Mouse (Mus musculus) spleen, adult 18-20 months (tissue): ENCODE data around the gene Iqch.
A peak's percentile ranks its signal among the peaks of the same experiment; 100 is the strongest.

Source experiments
- DNase-seq, 2 experiments: peaks; one replicate each; pipeline ENCODE4 v3.0.0; 2022; ENCODE audit warnings: mixed read lengths in 2 of 2

Gene Iqch

GRCm38 (mm10) chr9:63492291-63492690, 110.0 kb downstream of the Iqch start:
- no peak for DNase-seq

GRCm38 (mm10) chr9:63490521-63491307, 111.6 kb downstream of the Iqch start:
- no peak for DNase-seq

GRCm38 (mm10) chr9:63489156-63489555, 113.1 kb downstream of the Iqch start:
- no peak for DNase-seq

- no peak for DNase-seq
These were observed 136.7 kb downstream of the Iqch start for GRCm38 (mm10) chr9:63465561-63465960.

- DNase-seq: peak in 1 of 2 experiments; percentile 71
These were observed 140.0 kb downstream of the Iqch start for GRCm38 (mm10) chr9:63462296-63462695.

- DNase-seq: no peak
These were observed 145.9 kb downstream of the Iqch start for GRCm38 (mm10) chr9:63456401-63456800.

GRCm38 (mm10) chr9:63454341-63454740, 148.0 kb downstream of the Iqch start:
- DNase-seq: no peak

- no peak for DNase-seq
These were observed 151.7 kb downstream of the Iqch start for GRCm38 (mm10) chr9:63450531-63451030.

GRCm38 (mm10) chr9:63443695-63444094, 158.6 kb downstream of the Iqch start:
- DNase-seq: no peak

GRCm38 (mm10) chr9:63430652-63431051, 171.6 kb downstream of the Iqch start:
- no peak for DNase-seq

GRCm38 (mm10) chr9:63421096-63421736, 181.1 kb downstream of the Iqch start:
- no peak for DNase-seq

- no peak for DNase-seq
These were observed 181.9 kb downstream of the Iqch start for GRCm38 (mm10) chr9:63420396-63420795.

- DNase-seq: no peak
These were observed 202.1 kb downstream of the Iqch start for GRCm38 (mm10) chr9:63400176-63400575.

- DNase-seq: no peak
These were observed 202.9 kb downstream of the Iqch start for GRCm38 (mm10) chr9:63399463-63399815.

GRCm38 (mm10) chr9:63398611-63399462, 203.5 kb downstream of the Iqch start, which contains the start of gene 2300009A05Rik:
TSS of gene 2300009A05Rik (minus strand) at chr9:63399246.
- DNase-seq: peak; percentile 97 to 98

- DNase-seq: no peak
These were observed 206.7 kb downstream of the Iqch start for GRCm38 (mm10) chr9:63395612-63396011.

GRCm38 (mm10) chr9:63391307-63391706, 211.0 kb downstream of the Iqch start:
- DNase-seq: no peak

- DNase-seq: no peak
These were observed 219.5 kb downstream of the Iqch start for GRCm38 (mm10) chr9:63382761-63383160.

- DNase-seq: no peak
These were observed 222.0 kb downstream of the Iqch start for GRCm38 (mm10) chr9:63380326-63380725.

GRCm38 (mm10) chr9:63378174-63378573, 224.1 kb downstream of the Iqch start:
- no peak for DNase-seq

- peak; percentile 83 to 91 for DNase-seq
These were observed 224.8 kb downstream of the Iqch start, which contains the start of gene Map2k5 for GRCm38 (mm10) chr9:63377270-63378142. TSS of gene Map2k5 (minus strand) at chr9:63377902.

GRCm38 (mm10) chr9:63373315-63373714, 229.0 kb downstream of the Iqch start:
- no peak for DNase-seq
